Mouse (Mus musculus) embryonic facial prominence, embryonic 11.5 days (tissue): ENCODE results near the gene Med31. TPM values are rescaled to one million over a fixed set of nuclear protein-coding genes. Genes with fewer than 3 reads are reported as not detected.

Source experiments
- ATAC-seq: fragments of 200-750 bp; cut with Nextera tagmentation; replicated peaks from 2 replicates; pipeline ENCODE4 v1.8.0; 2017; ENCODE audit warnings: low read depth; ENCODE audit not compliant: insufficient number of reproducible peaks, low FRiP score, low TSS enrichment
- DNase-seq: peaks from one replicate; pipeline ENCODE4 v3.0.0-alpha.2; 2015; ENCODE audit warnings: low spot score
- H3K27ac ChIP-seq: fragments of 300-500 bp; sonication (generic); replicated peaks from 2 replicates; pipeline ENCODE4 v1.5.1; 2014; ENCODE audit warnings: mild to moderate bottlenecking, low read depth, low read length, control low read depth
- H3K27me3 ChIP-seq: fragments of 300-500 bp; sonication (generic); 2 replicates; pipeline ENCODE4 v1.6.1; 2014; ENCODE audit warnings: mild to moderate bottlenecking, low read length, moderate library complexity, mixed read lengths; ENCODE audit not compliant: control insufficient read depth, insufficient read depth
- H3K36me3 ChIP-seq: fragments of 300-500 bp; sonication (generic); replicated peaks from 2 replicates; pipeline ENCODE4 v1.6.1; 2014; ENCODE audit warnings: low read depth, mild to moderate bottlenecking, low read length, moderate library complexity, mixed read lengths; ENCODE audit not compliant: control insufficient read depth, insufficient read depth
- H3K4me1 ChIP-seq: fragments of 300-500 bp; sonication (generic); 2 replicates; pipeline ENCODE4 v1.6.1; 2014; ENCODE audit warnings: low read length, mixed read lengths; ENCODE audit not compliant: control insufficient read depth, insufficient read depth
- H3K4me2 ChIP-seq: fragments of 300-500 bp; sonication (generic); 2 replicates; pipeline ENCODE4 v1.6.1; 2014; ENCODE audit warnings: low read depth, mild to moderate bottlenecking, control low read depth, low read length, moderate library complexity
- H3K4me3 ChIP-seq: fragments of 300-500 bp; sonication (generic); 2 replicates; pipeline ENCODE4 v1.5.1; 2014; ENCODE audit warnings: low read depth, low read length, control low read depth
- H3K9ac ChIP-seq: fragments of 300-500 bp; sonication (generic); replicated peaks from 2 replicates; pipeline ENCODE4 v1.6.1; 2014; ENCODE audit warnings: mild to moderate bottlenecking, control low read depth, low read length
- H3K9me3 ChIP-seq: fragments of 300-500 bp; sonication (generic); replicated peaks from 2 replicates; pipeline ENCODE4 v1.6.1; 2016; ENCODE audit warnings: mild to moderate bottlenecking, low read length, inconsistent platforms, mixed read lengths; ENCODE audit not compliant: control insufficient read depth
- WGBS: fragments of 180-500 bp; shearing (Covaris S2); extraction: QIAGEN DNeasy Blood & Tissue Kit; methylation state at CpG from one replicate; pipeline ENCODE4 v1.1.7; 2014; 5-methylcytosine and 5-hydroxymethylcytosine counted together
- polyA plus RNA-seq: library from polyadenylated mRNA; unstranded; fragments of >200 nt; fragmentation: Nextera tagmentation; extraction: Ambion mirVana; gene quantifications from 2 replicates; pipeline ENCODE4 v1.2.1, GENCODE M21; 2014

Med31 gene
- polyA plus RNA-seq, 1 experiment from 2014 or later, result 52.4 TPM

GRCm38 (mm10) chr11:72190857-72191256 lies 24.5 kb downstream of the Med31 start:
- no peaks in the 10 kb centered on the region for H3K4me1 ChIP-seq
- no peak overlapping the region for H3K9ac ChIP-seq
- no peaks in the 10 kb centered on the region; the same call in 1 of the 2 replicates for H3K36me3 ChIP-seq
- ATAC-seq, result no peak
- WGBS, result 72% methylated on average over 1 of the region's 1 CpGs
- H3K27ac ChIP-seq, result no peak overlapping the region
- no peak overlapping the region for H3K4me2 ChIP-seq
- H3K27me3 ChIP-seq, result no peaks in the 10 kb centered on the region
- no peak for DNase-seq
- H3K9me3 ChIP-seq, result no peaks in the 10 kb centered on the region
- H3K4me3 ChIP-seq, result no peak overlapping the region

DNA sequence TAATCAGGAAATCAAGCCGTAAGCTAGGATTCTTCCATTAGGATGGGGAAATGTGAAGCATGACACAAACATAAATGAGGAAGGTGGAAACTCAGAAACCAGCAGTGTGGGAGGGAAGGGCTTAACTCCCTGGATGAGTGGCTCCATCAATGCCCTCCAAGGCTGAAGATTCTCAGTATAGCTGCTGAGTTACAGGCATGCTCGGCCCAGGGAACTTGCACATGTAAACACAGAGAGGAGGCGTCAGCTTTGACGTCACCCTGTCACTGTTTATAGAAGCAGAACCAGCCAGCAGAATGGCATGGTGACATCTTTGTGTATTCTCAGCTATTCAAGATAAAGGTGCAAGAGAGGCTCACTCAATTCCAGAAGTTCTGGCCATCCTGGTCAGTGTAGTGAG lies 31.1 kb downstream of the Med31 start:
- no peaks in the 10 kb centered on the region; the same call in 1 of the 2 replicates for H3K36me3 ChIP-seq
- no peak overlapping the region for H3K27ac ChIP-seq
- H3K4me1 ChIP-seq, result no peaks in the 10 kb centered on the region
- WGBS, result 85% methylated on average over 4 of the region's 4 CpGs
- no peak for ATAC-seq
- H3K4me3 ChIP-seq, result no peak overlapping the region
- H3K9me3 ChIP-seq, result no peaks in the 10 kb centered on the region
- no peak for DNase-seq
- H3K4me2 ChIP-seq, result no peak overlapping the region
- H3K9ac ChIP-seq, result no peak overlapping the region
- H3K27me3 ChIP-seq, result no peaks in the 10 kb centered on the region

DNA sequence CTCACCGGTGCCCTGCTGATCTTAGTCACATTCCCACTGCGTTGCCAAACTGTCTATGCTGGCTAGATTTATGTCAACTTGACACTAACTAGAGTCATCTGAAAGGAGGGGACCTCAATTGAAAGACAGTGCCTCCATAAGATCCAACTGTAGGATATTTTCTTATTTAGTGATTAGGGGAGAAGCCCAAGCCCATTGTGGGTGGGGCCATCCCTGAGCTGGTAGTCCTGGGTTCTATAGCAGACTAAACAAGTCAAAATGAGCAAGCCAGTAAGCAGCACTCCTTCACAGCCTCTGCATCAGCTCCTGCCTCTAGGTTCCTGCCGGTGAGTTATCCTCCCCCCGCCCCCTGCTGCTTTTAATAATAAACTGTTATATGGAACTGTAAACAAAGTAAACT lies 34.3 kb downstream of the Med31 start:
- no peaks in the 10 kb centered on the region for H3K9me3 ChIP-seq
- no peaks in the 10 kb centered on the region for H3K4me1 ChIP-seq
- H3K9ac ChIP-seq, result no peak overlapping the region
- H3K4me2 ChIP-seq, result no peak overlapping the region
- no peaks in the 10 kb centered on the region for H3K27me3 ChIP-seq
- H3K36me3 ChIP-seq, result no peaks in the 10 kb centered on the region
- no peak for DNase-seq
- 93% methylated on average over 4 of the region's 4 CpGs for WGBS
- no peak overlapping the region for H3K27ac ChIP-seq
- H3K4me3 ChIP-seq, result no peak overlapping the region
- no peak for ATAC-seq

- Histone ChIP-seq H3K9ac (no peak overlapping the region), H3K9me3 (no peaks in the 10 kb centered on the region), H3K27me3 (no peaks in the 10 kb centered on the region), H3K4me3 (no peak overlapping the region), H3K36me3 (no peaks in the 10 kb centered on the region), H3K4me1 (no peaks in the 10 kb centered on the region), H3K27ac (no peak overlapping the region), H3K4me2 (no peak overlapping the region)
- no peak for ATAC-seq
- WGBS, result 89% methylated on average over 5 of the region's 5 CpGs
- no peak for DNase-seq
These were observed 34.8 kb downstream of the Med31 start for GRCm38 (mm10) chr11:72180556-72180955.

GRCm38 (mm10) chr11:72176553-72176952 lies 38.8 kb downstream of the Med31 start:
- H3K27ac ChIP-seq, result no peak overlapping the region
- no peak for DNase-seq
- no peak for ATAC-seq
- H3K9me3 ChIP-seq, result no peaks in the 10 kb centered on the region
- no peaks in the 10 kb centered on the region; the same call in 1 of the 2 replicates for H3K36me3 ChIP-seq
- H3K9ac ChIP-seq, result no peak overlapping the region
- H3K4me3 ChIP-seq, result no peak overlapping the region
- 50% methylated on average over 3 of the region's 3 CpGs for WGBS
- no peaks in the 10 kb centered on the region for H3K4me1 ChIP-seq
- no peak overlapping the region for H3K4me2 ChIP-seq
- H3K27me3 ChIP-seq, result no peaks in the 10 kb centered on the region

- H3K9me3 ChIP-seq, result no peaks in the 10 kb centered on the region
- no peaks in the 10 kb centered on the region; the same call in 1 of the 2 replicates for H3K36me3 ChIP-seq
- H3K27me3 ChIP-seq, result no peaks in the 10 kb centered on the region
- no peak overlapping the region for H3K4me3 ChIP-seq
- 81% methylated on average over 5 of the region's 5 CpGs for WGBS
- ATAC-seq, result no peak
- H3K4me2 ChIP-seq, result no peak overlapping the region
- H3K27ac ChIP-seq, result no peak overlapping the region
- no peak overlapping the region for H3K9ac ChIP-seq
- no peaks in the 10 kb centered on the region for H3K4me1 ChIP-seq
- DNase-seq, result no peak
These were observed 39.4 kb downstream of the Med31 start for GRCm38 (mm10) chr11:72175966-72176365.

- no peaks in the 10 kb centered on the region for H3K4me1 ChIP-seq
- no peak overlapping the region for H3K27ac ChIP-seq
- ATAC-seq, result no peak
- H3K9me3 ChIP-seq, result no peaks in the 10 kb centered on the region
- no peaks in the 10 kb centered on the region; the same call in 1 of the 2 replicates for H3K36me3 ChIP-seq
- WGBS, result 93% methylated on average over 6 of the region's 6 CpGs
- no peaks in the 10 kb centered on the region for H3K27me3 ChIP-seq
- no peak overlapping the region for H3K4me2 ChIP-seq
- no peak overlapping the region for H3K9ac ChIP-seq
- no peak for DNase-seq
- no peak overlapping the region for H3K4me3 ChIP-seq
These were observed 40.7 kb downstream of the Med31 start for GRCm38 (mm10) chr11:72174721-72175120.

DNA sequence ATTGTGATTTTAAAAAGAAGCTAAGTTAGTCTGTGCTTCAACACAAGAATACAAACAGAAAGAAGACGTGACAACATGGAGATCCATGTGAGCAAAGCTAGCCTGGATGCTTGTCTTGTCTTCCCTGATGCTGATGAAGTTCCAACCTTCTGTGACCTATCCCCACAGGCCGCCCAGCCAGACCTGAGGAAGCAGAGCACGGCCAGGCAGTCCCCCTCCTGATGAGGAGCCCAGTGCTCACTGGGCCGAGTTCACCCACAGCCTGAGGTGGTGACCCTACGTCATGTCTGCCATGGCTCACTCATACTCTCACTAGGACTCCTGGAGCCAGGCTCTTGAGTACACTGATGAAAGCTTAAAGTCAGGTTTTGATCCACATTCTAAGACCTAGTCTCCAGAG lies 41.9 kb downstream of the Med31 start:
- Histone ChIP-seq H3K4me3 (no peak overlapping the region), H3K36me3 (no peaks in the 10 kb centered on the region; the same call in 1 of the 2 replicates)

More for the DNA sequence above, 41.9 kb downstream of the Med31 start:
- DNase-seq (no peak), ATAC-seq (no peak)
- H3K4me2 ChIP-seq, result no peak overlapping the region
- no peak overlapping the region for H3K9ac ChIP-seq
- no peaks in the 10 kb centered on the region for H3K9me3 ChIP-seq
- H3K4me1 ChIP-seq, result no peaks in the 10 kb centered on the region
- no peak overlapping the region for H3K27ac ChIP-seq
- H3K27me3 ChIP-seq, result no peaks in the 10 kb centered on the region
- 88% methylated on average over 5 of the region's 5 CpGs for WGBS
